Mouse (Mus musculus): Measurements from ENCODE around the gene Gin1.

- TF ChIP-seq SIN3A (IDR thresholded peaks at IDR 0.05; ENCODE audit: low read length) = 0 out of 2 replicates have a peak, but pooled peaks have one; percentile 14
- no peak for TF ChIP-seq KAT2A (conservative IDR thresholded peaks at IDR 0.05; ENCODE audit: low read depth, low read length)
- TF ChIP-seq CTCF (IDR thresholded peaks at IDR 0.05 in 2 of 3, conservative IDR thresholded peaks at IDR 0.05 in 1 of 3; ENCODE audit: control insufficient read depth in 1 of 3, insufficient read depth in 1 of 3, low read depth in 2 of 3, low read length in 3 of 3, poor library complexity in 1 of 3, severe bottlenecking in 1 of 3) = no peak
- no peak for TF ChIP-seq RCOR1 (IDR thresholded peaks at IDR 0.05; ENCODE audit: low read depth, low read length)
- no peak for TF ChIP-seq POLR2A (IDR thresholded peaks at IDR 0.05; ENCODE audit: control insufficient read depth in 1 of 2, insufficient read depth in 1 of 2, low read depth in 1 of 2, low read length in 2 of 2, poor library complexity in 1 of 2)
- no peak for TF ChIP-seq ZC3H11A (IDR thresholded peaks at IDR 0.05; ENCODE audit: low read depth, low read length)
- TF ChIP-seq NELFE (IDR thresholded peaks at IDR 0.05; ENCODE audit: low read depth, low read length) = no peak
- TF ChIP-seq POLR2AphosphoS2 (IDR thresholded peaks at IDR 0.05; ENCODE audit: low read length) = no peak
- no peak for TF ChIP-seq TCF12 (IDR thresholded peaks at IDR 0.05; ENCODE audit: low read depth, low read length)
- TF ChIP-seq RAD21 (IDR thresholded peaks at IDR 0.05; ENCODE audit: low read depth, low read length) = no peak
- TF ChIP-seq MXI1 (IDR thresholded peaks at IDR 0.05; ENCODE audit: low read depth, low read length) = no peak
These were observed 17.7 kb downstream of the Gin1 start for GRCm38 (mm10) chr1:97787674-97788073.
